Mouse (Mus musculus): ENCODE results near the gene Txndc17.

Txndc17 gene

DNA sequence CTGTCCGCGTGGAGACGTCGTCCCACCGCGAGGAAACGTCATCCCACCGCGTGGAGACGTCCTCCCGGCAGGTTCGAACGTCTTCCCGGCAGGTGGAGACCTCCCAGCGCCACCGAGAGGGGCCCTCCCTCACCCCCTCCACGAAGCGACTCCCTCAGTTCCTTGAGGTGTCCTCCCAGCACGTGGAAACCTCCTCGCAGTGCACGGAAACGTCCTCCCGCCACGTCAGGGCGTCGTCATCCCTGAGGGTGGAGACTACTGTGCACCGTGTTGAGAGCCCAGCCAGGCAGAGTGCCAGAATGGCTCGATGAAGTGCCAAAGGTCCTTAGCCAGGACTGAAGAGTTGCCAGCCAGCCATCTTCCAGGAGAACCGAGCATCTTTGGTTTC lies 8.1 kb downstream of the Txndc17 start, which contains the start of gene Med31:
Med31 (minus strand) TSS at position 183 of the 388 bp plus-strand sequence.
- in situ Hi-C loops (cut with MboI; ENCODE audit: unreplicated experiment in 2 of 2) = loop anchor here in 1 of 2 experiments (5.0 to 25.0 kb wide), 5 partner anchors 217 to 1203 kb away; partner anchors contain the start of genes Cyb5d2, Derl2, Dhx33 and Mis12

DNA sequence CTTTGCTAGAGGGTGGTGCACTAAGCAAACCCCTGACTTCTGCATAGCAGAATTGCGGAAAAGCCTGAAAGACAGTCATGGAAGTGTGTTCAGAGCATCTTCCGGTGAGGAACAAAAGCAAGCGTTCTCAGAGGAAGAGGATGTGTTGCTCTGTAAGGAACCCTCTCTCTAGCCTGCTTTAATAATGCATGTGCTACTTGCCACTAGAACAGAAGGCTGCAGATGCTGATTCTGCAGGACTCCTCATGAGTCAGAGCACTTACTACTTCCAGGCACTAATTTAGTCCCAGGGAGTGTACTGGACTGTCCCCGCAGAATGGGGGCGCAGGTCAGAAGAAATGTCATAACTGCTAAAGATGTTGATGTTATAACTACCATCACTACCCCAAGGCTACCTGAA lies 9.8 kb downstream of the Txndc17 start:
- in situ Hi-C loops (cut with MboI; ENCODE audit: unreplicated experiment in 2 of 2) = loop anchor here in 1 of 2 experiments (5.0 to 25.0 kb wide), 5 partner anchors 215 to 1205 kb away; partner anchors contain the start of genes Cyb5d2, Derl2, Dhx33 and Mis12

DNA sequence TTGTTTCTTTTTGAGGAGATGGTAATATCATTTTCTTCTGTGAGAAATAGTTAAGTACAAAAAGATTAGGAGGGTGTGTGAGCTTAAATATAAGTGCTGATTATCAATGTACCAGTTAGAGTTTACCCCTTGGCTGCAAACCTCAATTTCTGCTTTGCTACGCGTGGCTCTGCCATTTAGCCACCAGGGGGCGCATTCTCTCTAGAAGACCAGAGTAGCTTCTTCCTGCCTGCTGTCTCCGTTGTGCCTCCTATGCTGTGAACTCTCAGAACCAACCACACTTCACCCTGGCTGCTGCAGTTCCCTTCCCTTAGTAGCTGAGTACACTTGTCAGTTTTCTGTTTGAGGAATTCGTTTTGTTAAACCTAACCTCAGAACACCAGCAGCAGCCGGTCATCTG lies 13.9 kb downstream of the Txndc17 start:
- in situ Hi-C loops (cut with MboI; ENCODE audit: unreplicated experiment in 2 of 2) = loop anchor here (5.0 to 25.0 kb wide), 7 partner anchors 96 to 1209 kb away; partner anchors contain the start of genes Cyb5d2 (in 1 of the 2), Derl2 (in 1 of the 2), Dhx33 (in 1 of the 2) and Mis12 (in 1 of the 2)

DNA sequence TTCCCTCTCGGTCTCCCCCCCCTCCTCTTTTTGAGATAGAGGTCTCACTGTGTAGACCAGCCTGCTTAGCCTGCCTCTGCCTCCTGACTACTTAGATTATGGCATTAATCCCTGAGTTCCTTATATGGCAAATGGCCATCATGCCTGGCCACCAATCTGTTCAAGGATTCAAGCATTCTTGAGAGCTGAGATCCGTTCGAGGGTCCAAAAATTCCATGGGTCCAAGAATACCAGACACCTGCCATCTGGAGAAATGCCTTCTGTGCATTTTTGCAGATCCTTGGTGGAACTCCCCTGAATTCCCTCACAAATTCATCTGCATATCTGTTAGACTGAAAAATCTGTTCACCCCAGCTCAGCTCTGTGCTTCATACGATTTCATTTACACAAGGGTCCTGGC lies 16.1 kb downstream of the Txndc17 start:
- in situ Hi-C loops (cut with MboI; ENCODE audit: unreplicated experiment in 2 of 2) = loop anchor here (5.0 to 25.0 kb wide), 7 partner anchors 94 to 1211 kb away; partner anchors contain the start of genes Cyb5d2 (in 1 of the 2), Derl2 (in 1 of the 2), Dhx33 (in 1 of the 2) and Mis12 (in 1 of the 2)

DNA sequence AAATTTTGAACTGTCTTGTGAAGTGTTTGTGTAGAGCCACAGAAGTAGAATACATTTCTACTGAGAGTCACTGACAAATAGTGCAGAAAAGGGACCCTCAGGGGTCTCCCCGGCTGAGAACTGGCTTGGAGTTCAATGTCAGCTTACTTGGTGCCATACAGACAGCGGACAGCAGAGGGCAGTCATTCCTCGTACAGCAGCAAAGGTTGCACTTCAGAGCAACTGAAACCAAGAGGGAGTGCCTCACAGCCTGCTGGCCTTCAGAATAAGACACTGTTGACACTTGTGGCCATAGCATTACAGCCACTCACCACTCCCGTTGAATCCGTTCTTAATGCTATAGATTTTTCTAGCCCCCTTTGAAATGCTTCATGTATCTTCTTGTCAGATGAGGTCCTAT lies 17.5 kb downstream of the Txndc17 start:
- in situ Hi-C loops (cut with MboI; ENCODE audit: unreplicated experiment in 2 of 2) = loop anchor here (5.0 to 25.0 kb wide), 7 partner anchors 92 to 1213 kb away; partner anchors contain the start of genes Cyb5d2 (in 1 of the 2), Derl2 (in 1 of the 2), Dhx33 (in 1 of the 2) and Mis12 (in 1 of the 2)

DNA sequence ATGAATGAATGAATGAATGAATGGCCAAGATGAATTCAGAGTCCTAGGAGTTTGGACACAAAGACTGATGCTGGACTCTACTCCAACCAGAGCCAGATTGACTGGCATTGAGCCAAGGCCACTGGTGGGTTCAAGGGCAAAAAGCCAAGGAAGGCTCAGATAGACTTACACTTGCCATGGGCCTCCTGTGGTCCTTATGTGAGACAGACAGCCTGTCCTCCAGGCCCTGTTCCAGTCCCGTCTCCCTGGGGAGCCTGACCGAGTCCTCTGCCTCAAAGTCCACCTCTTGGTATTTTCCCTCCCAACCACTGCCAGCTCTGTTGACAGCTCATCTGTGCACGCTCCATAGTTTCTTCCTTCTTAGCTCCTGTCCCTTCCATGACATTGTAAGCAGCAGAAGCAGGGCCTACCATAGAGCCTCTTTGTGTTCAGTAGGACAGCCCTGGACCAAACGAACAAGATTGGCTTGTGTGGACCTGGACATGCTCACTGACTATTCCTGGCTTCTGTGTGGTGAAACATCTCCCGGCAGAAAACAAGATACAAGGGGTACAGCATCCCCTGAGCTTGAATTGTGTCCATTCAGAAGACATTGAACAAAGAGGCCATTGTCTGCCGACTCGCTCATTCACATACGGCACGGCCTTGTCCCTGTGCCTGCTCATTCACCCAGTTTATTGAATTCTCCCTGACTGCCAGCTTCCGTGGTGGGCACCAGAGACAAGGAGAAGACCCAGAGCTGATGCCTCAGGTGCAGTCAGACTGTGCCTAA lies 18.9 kb downstream of the Txndc17 start:
- in situ Hi-C loops (cut with MboI; ENCODE audit: unreplicated experiment in 2 of 2) = no loop called here

DNA sequence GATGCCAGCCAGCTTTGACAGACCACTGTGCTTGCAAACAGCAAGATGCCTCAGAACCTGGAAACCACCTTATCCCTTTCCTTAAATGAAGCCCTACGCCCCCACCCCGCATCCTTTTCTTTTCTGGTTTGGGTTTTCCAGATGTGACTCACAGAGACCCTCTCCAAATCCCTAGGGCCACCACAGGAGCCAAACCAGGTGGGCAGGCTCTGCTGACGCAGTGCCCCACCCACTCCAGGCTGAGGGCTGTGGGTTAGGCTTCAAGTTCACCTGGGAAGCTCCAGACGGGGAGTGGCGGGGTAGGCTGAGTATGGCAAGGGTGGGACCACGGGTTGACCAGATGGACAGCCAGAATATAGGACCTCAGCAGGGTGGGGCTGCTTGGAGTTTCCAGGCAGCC lies 19.6 kb downstream of the Txndc17 start:
- in situ Hi-C loops (cut with MboI; ENCODE audit: unreplicated experiment in 2 of 2) = no loop called here

DNA sequence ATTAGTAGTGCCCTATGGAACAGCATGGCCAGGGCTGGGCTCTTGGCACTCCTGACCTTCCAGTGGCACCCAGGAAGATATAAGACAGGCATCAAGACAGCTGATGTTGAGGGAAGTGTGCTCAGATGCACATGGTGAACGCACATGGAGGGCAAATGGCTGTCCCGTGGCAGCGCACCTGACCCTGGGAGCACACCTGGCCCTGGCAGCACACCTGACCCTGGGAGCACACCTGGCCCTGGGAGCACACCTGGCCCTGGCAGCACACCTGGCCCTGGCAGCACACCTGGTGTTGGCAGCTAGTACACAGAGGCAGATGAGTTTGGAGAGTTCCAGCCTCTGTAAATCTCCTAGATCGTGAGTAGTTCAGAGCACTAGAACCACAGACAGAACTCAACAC lies 21.2 kb downstream of the Txndc17 start:
- in situ Hi-C loops (cut with MboI; ENCODE audit: unreplicated experiment in 2 of 2) = no loop called here

DNA sequence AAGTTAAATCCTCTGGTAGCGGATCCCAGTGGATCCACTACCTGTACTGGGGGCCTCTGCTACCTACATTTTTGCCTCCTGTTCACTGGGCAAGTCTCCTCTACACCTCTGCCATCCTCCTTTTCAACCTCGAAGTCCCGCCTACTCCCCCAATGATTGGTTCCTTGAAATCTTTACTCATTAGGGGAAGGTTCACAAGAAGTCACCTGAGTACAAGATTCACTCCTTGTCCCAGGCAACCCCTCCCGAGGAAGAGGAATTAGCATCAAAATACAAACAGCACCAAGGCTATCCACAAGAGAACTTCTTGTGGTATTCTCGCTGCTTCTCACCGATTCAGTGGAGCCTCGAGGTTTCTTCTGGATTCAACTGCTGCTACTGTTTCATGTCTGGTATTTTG lies 24.7 kb downstream of the Txndc17 start:
- in situ Hi-C loops (cut with MboI; ENCODE audit: unreplicated experiment in 2 of 2) = no loop called here

DNA sequence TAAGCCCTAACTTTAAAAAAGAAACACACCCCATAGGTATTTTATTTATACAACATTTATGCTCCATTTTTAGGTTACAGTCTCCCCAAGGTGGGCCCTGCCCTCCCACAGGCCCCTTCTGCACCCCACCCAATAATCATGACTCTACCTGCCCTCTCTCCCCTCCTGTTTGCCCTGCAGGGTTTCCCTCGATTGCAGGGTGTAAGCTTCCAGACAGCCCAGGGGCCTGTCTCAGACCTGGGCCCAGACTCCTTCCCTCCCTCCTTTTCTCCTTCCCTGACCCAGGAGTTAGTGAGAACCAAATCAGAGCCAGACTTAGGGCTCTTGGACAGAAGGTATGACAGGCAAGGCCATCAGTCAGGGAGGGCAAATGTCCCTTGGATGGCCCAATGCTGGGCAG lies 25.6 kb downstream of the Txndc17 start:
- in situ Hi-C loops (cut with MboI; ENCODE audit: unreplicated experiment in 2 of 2) = no loop called here

DNA sequence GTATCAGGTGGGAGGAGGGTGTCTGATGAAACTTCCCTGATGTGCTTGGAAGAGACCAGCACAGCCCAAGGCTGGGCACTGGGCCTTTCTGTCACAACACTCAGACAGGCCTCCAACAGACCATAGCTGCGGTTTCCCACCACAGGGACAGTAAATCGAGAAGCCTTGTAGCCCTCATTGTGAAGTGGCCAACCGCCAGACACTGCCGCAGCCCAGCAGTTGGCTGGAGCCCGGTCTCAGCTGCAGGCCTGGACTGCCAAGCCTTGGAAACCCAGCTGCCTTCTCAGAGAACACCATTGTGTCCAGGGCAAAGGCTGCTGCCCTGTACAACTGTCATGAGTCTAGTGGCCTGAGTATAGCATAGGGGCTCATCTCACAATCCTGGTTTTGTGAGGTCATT lies 26.7 kb downstream of the Txndc17 start:
- in situ Hi-C loops (cut with MboI; ENCODE audit: unreplicated experiment in 2 of 2) = no loop called here

DNA sequence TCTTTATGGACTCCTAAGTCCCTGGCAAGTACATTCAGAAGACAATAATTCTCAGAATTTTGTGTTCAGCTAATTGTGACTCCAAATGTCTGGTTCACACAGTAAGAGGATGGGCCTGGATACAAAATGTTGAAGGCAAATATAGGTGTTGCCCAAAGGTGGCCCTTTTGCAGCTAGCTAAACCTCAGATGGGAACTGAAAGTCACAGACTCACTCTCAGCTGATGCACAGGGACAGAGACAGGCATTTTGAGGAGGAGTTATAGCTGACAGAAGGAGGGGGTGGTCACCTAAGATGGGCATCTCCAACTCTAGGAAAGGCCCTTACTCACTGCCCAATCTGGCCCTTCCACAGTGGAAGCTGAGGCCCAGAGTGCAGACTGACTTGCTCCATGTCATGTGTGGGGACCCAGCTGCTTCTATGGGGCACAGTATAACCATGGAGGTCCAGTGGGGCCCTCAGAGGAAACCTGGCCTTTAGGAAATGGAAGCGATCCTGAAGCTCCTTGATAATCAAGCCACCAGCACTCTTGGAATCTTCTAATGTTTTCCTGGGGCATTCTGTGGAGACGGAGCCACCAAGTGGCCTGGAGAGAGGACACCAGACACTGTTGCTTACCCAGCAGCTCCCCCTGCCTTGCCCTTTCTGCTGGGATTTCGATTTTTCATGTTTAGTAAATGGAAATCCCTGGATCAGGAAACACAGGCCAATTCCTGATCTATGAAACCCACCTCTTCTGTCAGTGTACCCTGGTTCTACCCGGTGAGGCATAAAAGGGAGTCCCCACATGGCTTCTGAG lies 32.9 kb downstream of the Txndc17 start:
- in situ Hi-C loops (cut with MboI; ENCODE audit: unreplicated experiment in 2 of 2) = no loop called here

DNA sequence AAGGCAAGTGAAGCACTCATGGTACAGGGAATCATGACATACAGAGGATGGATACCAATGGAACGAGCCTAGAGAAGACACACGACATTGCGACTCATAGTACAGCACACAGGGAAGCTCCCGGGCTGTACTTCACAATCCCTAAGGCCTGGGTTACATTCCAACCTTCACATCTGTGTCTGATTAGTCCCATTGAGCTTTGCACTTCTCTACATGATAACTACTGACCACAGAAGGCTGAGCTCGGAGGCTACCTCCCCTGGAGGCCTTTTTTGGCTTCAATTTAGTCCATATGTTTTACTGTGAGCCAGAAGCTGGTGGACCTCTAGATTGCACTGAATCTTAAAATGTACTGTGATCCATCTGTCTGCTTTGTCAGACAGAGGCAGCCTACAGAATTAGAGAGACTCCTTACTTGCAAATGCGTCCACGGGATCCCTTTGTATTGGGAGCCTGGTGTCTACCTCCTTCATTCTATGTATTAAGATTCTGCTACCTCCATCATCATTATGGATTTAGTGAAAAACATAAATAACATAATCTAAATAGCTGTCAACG lies 37.9 kb downstream of the Txndc17 start:
- in situ Hi-C loops (cut with MboI; ENCODE audit: unreplicated experiment in 2 of 2) = no loop called here

DNA sequence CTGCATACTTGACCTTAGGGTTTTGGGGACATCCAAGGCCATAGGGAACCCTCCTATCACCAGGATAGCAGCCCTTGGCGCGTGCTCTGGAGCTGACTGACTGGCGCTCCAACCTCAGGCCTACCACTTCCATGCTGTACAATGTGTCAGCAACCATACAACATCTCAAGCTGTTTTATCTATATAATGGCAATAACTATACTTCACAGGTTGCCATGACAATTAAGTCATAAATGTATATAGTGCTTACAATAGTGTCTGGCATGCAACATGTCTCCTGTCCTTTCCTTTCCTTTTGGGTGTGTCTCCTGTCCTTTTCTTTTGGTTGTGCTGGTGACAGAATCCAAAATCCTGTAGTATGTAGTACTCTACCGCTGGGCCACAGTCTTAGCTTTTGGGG lies 48.3 kb downstream of the Txndc17 start:
- in situ Hi-C loops (cut with MboI; ENCODE audit: unreplicated experiment in 2 of 2) = no loop called here

DNA sequence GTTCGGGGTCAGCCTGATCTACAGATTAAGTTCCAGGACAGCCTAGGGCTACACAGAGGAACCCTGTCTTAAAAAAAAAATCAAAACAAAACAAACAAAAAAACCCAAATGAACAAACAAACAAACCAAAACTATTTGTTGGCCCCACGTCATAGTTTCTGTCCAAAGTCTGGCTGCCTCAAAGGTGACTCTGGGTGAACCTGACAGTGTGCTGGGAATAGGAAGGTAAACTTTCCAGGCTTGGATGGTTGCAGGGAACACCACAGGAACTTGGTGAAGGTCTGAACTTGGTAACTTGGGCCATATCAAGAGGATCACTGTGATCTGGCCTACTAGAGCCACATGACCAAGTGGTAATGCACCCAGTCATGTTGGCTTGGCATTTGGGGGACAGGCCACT lies 49.1 kb downstream of the Txndc17 start:
- in situ Hi-C loops (cut with MboI; ENCODE audit: unreplicated experiment in 2 of 2) = no loop called here
